Mouse (Mus musculus) MEL (cell line): ENCODE measurements at regions not wholly inside any gene's neighbourhood (a gene's known extent, or its start where the extent isn't known, plus 50 kb on each side); places are given as distances from the start of the nearest gene placed in this dataset.

Source experiments
- DNase-seq: peaks from one replicate; pipeline ENCODE4 v3.0.0; 2011; ENCODE audit warnings: low read depth, low spot score
- H3K27ac ChIP-seq: 2 replicates; pipeline ENCODE4 v1.5.1; 2012; ENCODE audit warnings: low read depth, mild to moderate bottlenecking, control low read depth, low read length, moderate library complexity; ENCODE audit not compliant: control insufficient read depth
- H3K27me3 ChIP-seq, 2 experiments: fragments of 150-350 bp in 1 of 2; sonication (generic) in 1 of 2; 2 replicates each; pipeline ENCODE4 v1.6.1; 2012; ENCODE audit warnings: low read length in 2 of 2, mild to moderate bottlenecking in 2 of 2, improper control_type of control experiment in 1 of 2, moderate library complexity in 1 of 2; ENCODE audit not compliant: insufficient read depth in 2 of 2, control insufficient read depth in 1 of 2
- H3K36me3 ChIP-seq, 2 experiments: 2 replicates each; pipeline ENCODE4 v1.6.1; 2012 to 2014; ENCODE audit warnings: low read length in 2 of 2, improper control_type of control experiment in 1 of 2, inconsistent platforms in 1 of 2, mild to moderate bottlenecking in 1 of 2; ENCODE audit not compliant: insufficient read depth in 2 of 2, control insufficient read depth in 1 of 2
- H3K4me1 ChIP-seq, 2 experiments: fragments of 150-350 bp in 1 of 2; sonication (generic) in 1 of 2; 2 replicates each; pipeline ENCODE4 v1.6.1; 2012; ENCODE audit warnings: low read length in 2 of 2, improper control_type of control experiment in 1 of 2, mild to moderate bottlenecking in 1 of 2; ENCODE audit not compliant: insufficient read depth in 2 of 2, control insufficient read depth in 1 of 2
- H3K4me3 ChIP-seq, 2 experiments: fragments of 150-350 bp in 1 of 2; sonication (generic) in 1 of 2; 2 replicates each; pipeline ENCODE4 v1.5.1; 2012; ENCODE audit warnings: low read depth in 2 of 2, low read length in 2 of 2, mild to moderate bottlenecking in 2 of 2, moderate library complexity in 2 of 2, control low read depth in 1 of 2, improper control_type of control experiment in 1 of 2; ENCODE audit not compliant: control insufficient read depth in 1 of 2, insufficient read depth in 1 of 2
- H3K79me2 ChIP-seq: 2 replicates; pipeline ENCODE4 v1.6.1; 2012; ENCODE audit warnings: mild to moderate bottlenecking, low read length, moderate library complexity; ENCODE audit not compliant: control insufficient read depth, poor library complexity, insufficient read depth
- H3K9ac ChIP-seq: 2 replicates; pipeline ENCODE4 v1.6.1; 2012; ENCODE audit warnings: low read depth, mild to moderate bottlenecking, control low read depth, low read length, moderate library complexity; ENCODE audit not compliant: control insufficient read depth, poor library complexity, severe bottlenecking
- H3K9me3 ChIP-seq: fragments of 150-350 bp; sonication (generic); replicated peaks from 2 replicates; pipeline ENCODE4 v1.6.1; 2012; ENCODE audit warnings: mild to moderate bottlenecking, low read length, improper control_type of control experiment, moderate library complexity; ENCODE audit not compliant: insufficient read depth
- CHD2 ChIP-seq: IDR thresholded peaks from 2 replicates; pipeline ENCODE4 v1.6.1; 2011; ENCODE audit warnings: low read length, improper control_type of control experiment
- E2F4 ChIP-seq: IDR thresholded peaks from 2 replicates; pipeline ENCODE4 v1.6.1; 2011; ENCODE audit warnings: low read depth, low read length, improper control_type of control experiment, borderline replicate concordance
- EP300 ChIP-seq, 2 experiments: IDR thresholded peaks; 2 replicates each; pipeline ENCODE4 v1.6.1; 2011; ENCODE audit warnings: improper control_type of control experiment in 2 of 2, low read length in 2 of 2, low read depth in 1 of 2, mild to moderate bottlenecking in 1 of 2
- ETS1 ChIP-seq: IDR thresholded peaks from 2 replicates; pipeline ENCODE4 v1.6.1; 2012; ENCODE audit warnings: low read depth, mild to moderate bottlenecking, inconsistent platforms, low read length, improper control_type of control experiment, moderate library complexity
- GABPA ChIP-seq: IDR thresholded peaks from 2 replicates; pipeline ENCODE4 v1.6.1; 2012; ENCODE audit warnings: low read depth, mild to moderate bottlenecking, inconsistent platforms, low read length, improper control_type of control experiment, moderate library complexity
- GATA1 ChIP-seq: IDR thresholded peaks from 2 replicates; pipeline ENCODE4 v1.6.1; 2011; ENCODE audit warnings: low read depth, low read length, improper control_type of control experiment
- HCFC1 ChIP-seq: IDR thresholded peaks from 2 replicates; pipeline ENCODE4 v1.6.1; 2012; ENCODE audit warnings: low read depth, mild to moderate bottlenecking, inconsistent platforms, low read length, improper control_type of control experiment, moderate library complexity
- KAT2A ChIP-seq: conservative IDR thresholded peaks from 2 replicates; pipeline ENCODE4 v1.6.1; 2012; ENCODE audit warnings: low read depth, low read length, improper control_type of control experiment, inconsistent platforms
- MEF2A ChIP-seq: IDR thresholded peaks from 2 replicates; pipeline ENCODE4 v1.6.1; 2014; ENCODE audit warnings: low read depth, mild to moderate bottlenecking, inconsistent platforms, low read length, improper control_type of control experiment; ENCODE audit not compliant: poor library complexity, insufficient replicate concordance, severe bottlenecking; ENCODE audit errors: extremely low read depth
- MYC ChIP-seq: IDR thresholded peaks from 2 replicates; pipeline ENCODE4 v1.6.1; 2011; ENCODE audit warnings: low read depth, mild to moderate bottlenecking, low read length, improper control_type of control experiment, moderate library complexity
- NRF1 ChIP-seq: IDR thresholded peaks from 2 replicates; pipeline ENCODE4 v1.6.1; 2014; ENCODE audit warnings: low read depth, mild to moderate bottlenecking, inconsistent platforms, low read length, improper control_type of control experiment, moderate library complexity; ENCODE audit not compliant: poor library complexity, insufficient read depth, severe bottlenecking
- POLR2A ChIP-seq, 2 experiments: IDR thresholded peaks; 2 replicates each; pipeline ENCODE4 v1.6.1; 2011 to 2012; ENCODE audit warnings: low read length in 2 of 2, mild to moderate bottlenecking in 2 of 2, control low read depth in 1 of 2, improper control_type of control experiment in 1 of 2, low read depth in 1 of 2, moderate library complexity in 1 of 2; ENCODE audit not compliant: control insufficient read depth in 1 of 2, insufficient read depth in 1 of 2, poor library complexity in 1 of 2
- RCOR1 ChIP-seq: IDR thresholded peaks from 2 replicates; pipeline ENCODE4 v1.6.1; 2012; ENCODE audit warnings: low read depth, mild to moderate bottlenecking, inconsistent platforms, low read length, improper control_type of control experiment
- SMC3 ChIP-seq: IDR thresholded peaks from 2 replicates; pipeline ENCODE4 v1.6.1; 2011; ENCODE audit warnings: low read depth, low read length, improper control_type of control experiment
- TAL1 ChIP-seq: IDR thresholded peaks from 2 replicates; pipeline ENCODE4 v1.6.1; 2012; ENCODE audit warnings: mild to moderate bottlenecking, inconsistent platforms, low read length, moderate library complexity, mixed read lengths
- UBTF ChIP-seq: IDR thresholded peaks from 2 replicates; pipeline ENCODE4 v1.6.1; 2012; ENCODE audit warnings: low read depth, mild to moderate bottlenecking, inconsistent platforms, low read length, improper control_type of control experiment, moderate library complexity, borderline replicate concordance; ENCODE audit not compliant: insufficient read depth
- USF2 ChIP-seq, 2 experiments: IDR thresholded peaks; 2 replicates each; pipeline ENCODE4 v1.6.1; 2011 to 2012; ENCODE audit warnings: improper control_type of control experiment in 2 of 2, low read length in 2 of 2, borderline replicate concordance in 1 of 2, inconsistent platforms in 1 of 2, low read depth in 1 of 2, mild to moderate bottlenecking in 1 of 2; ENCODE audit not compliant: insufficient read depth in 1 of 2
- ZC3H11A ChIP-seq: IDR thresholded peaks from 2 replicates; pipeline ENCODE4 v1.6.1; 2012; ENCODE audit warnings: low read depth, mild to moderate bottlenecking, inconsistent platforms, low read length, improper control_type of control experiment

- no peak for TF ChIP-seq ETS1
- TF ChIP-seq MYC, result no peak
- no peak for TF ChIP-seq USF2 (IDR thresholded peaks at IDR 0.05; ENCODE audit: borderline replicate concordance in 1 of 2, insufficient read depth in 1 of 2, low read depth in 1 of 2, low read length in 2 of 2)
- no peak for TF ChIP-seq E2F4
- no peak for TF ChIP-seq HCFC1
- no peak for TF ChIP-seq ZC3H11A
- TF ChIP-seq RCOR1, result no peak
- no peak for TF ChIP-seq CHD2
- no peak for TF ChIP-seq SMC3
- DNase-seq, result no peak
- no peaks in the 10 kb centered on the region for H3K79me2 ChIP-seq
These were observed 1822.6 kb downstream of the Efna5 start for GRCm38 (mm10) chr17:61058471-61058870.

GRCm38 (mm10) chr17:61033544-61034251, 1847.4 kb downstream of the Efna5 start:
- H3K27me3 ChIP-seq, result no peaks in the 10 kb centered on the region
- H3K4me1 ChIP-seq, result no peaks in the 10 kb centered on the region
- no peak for DNase-seq
- H3K27ac ChIP-seq, result no peak overlapping the region
- H3K36me3 ChIP-seq, result no peaks in the 10 kb centered on the region
- H3K9ac ChIP-seq, result no peak overlapping the region
- H3K9me3 ChIP-seq, result no peaks in the 10 kb centered on the region
- H3K79me2 ChIP-seq, result no peaks in the 10 kb centered on the region
- TF ChIP-seq NRF1 (no peak), UBTF (no peak), GABPA (no peak), HCFC1 (no peak), POLR2A (IDR thresholded peaks at IDR 0.05; ENCODE audit: control insufficient read depth in 1 of 2, insufficient read depth in 1 of 2, low read depth in 1 of 2, low read length in 2 of 2, poor library complexity in 1 of 2) (no peak), GATA1 (no peak), KAT2A (no peak), ETS1 (no peak), MEF2A (no peak), TAL1 (no peak), EP300 (IDR thresholded peaks at IDR 0.05; ENCODE audit: low read depth in 1 of 2, low read length in 2 of 2) (no peak)
- no peak overlapping the region for H3K4me3 ChIP-seq

More at GRCm38 (mm10) chr17:61058471-61058870, 1822.6 kb downstream of the Efna5 start:
- H3K9ac ChIP-seq, result no peak overlapping the region
- no peak overlapping the region for H3K27ac ChIP-seq
- H3K4me3 ChIP-seq, result no peak overlapping the region
- no peaks in the 10 kb centered on the region for H3K4me1 ChIP-seq
- H3K9me3 ChIP-seq, result no peaks in the 10 kb centered on the region
- H3K27me3 ChIP-seq, result no peaks in the 10 kb centered on the region
- H3K36me3 ChIP-seq, result no peaks in the 10 kb centered on the region
